Mouse (Mus musculus) G1E (cell line): ENCODE results near the gene Slc44a4. TPM values are rescaled to one million over a fixed set of nuclear protein-coding genes. Genes with fewer than 3 reads are reported as not detected.

Experiments used
- ATAC-seq: 2 replicates; pipeline ENCODE4 v1.8.0; 2016; ENCODE audit warnings: mild to moderate bottlenecking; ENCODE audit not compliant: insufficient number of reproducible peaks, poor library complexity, low FRiP score, severe bottlenecking; ENCODE audit errors: extremely low read depth
- DNase-seq: peaks from one replicate; pipeline ENCODE4 v3.0.0; 2012; ENCODE audit warnings: low spot score
- H3K27me3 ChIP-seq: 2 replicates; pipeline ENCODE4 v1.6.1; 2012; ENCODE audit warnings: mild to moderate bottlenecking, low read length, inconsistent platforms; ENCODE audit not compliant: insufficient read depth
- H3K36me3 ChIP-seq: replicated peaks from 2 replicates; pipeline ENCODE3; 2012; ENCODE audit warnings: mild to moderate bottlenecking, inconsistent platforms
- H3K4me1 ChIP-seq: 2 replicates; pipeline ENCODE4 v1.6.1; 2012; ENCODE audit warnings: low read depth, low read length, inconsistent platforms, mixed read lengths; ENCODE audit not compliant: insufficient read depth
- H3K4me3 ChIP-seq: 2 replicates; pipeline ENCODE4 v1.5.1; 2012; ENCODE audit warnings: low read depth, mild to moderate bottlenecking, inconsistent platforms, low read length, moderate library complexity, mixed read lengths
- H3K9me3 ChIP-seq: replicated peaks from 2 replicates; pipeline ENCODE4 v1.6.1; 2012; ENCODE audit warnings: inconsistent platforms
- CTCF ChIP-seq: IDR thresholded peaks from 2 replicates; pipeline ENCODE4 v1.5.1; 2012; ENCODE audit warnings: low read depth, low read length, inconsistent platforms, mixed read lengths
- GATA1 ChIP-seq: IDR thresholded peaks from 2 replicates; pipeline ENCODE4 v1.6.1; 2012; ENCODE audit warnings: borderline replicate concordance, low read length, inconsistent platforms, mixed read lengths
- GATA2 ChIP-seq: IDR thresholded peaks from 2 replicates; pipeline ENCODE4 v1.6.1; 2012; ENCODE audit warnings: low read depth, low read length, inconsistent platforms, borderline replicate concordance
- POLR2AphosphoS5 ChIP-seq: IDR thresholded peaks from 2 replicates; pipeline ENCODE4 v1.6.1; 2012; ENCODE audit warnings: low read depth, low read length, inconsistent platforms; ENCODE audit not compliant: insufficient replicate concordance
- TAL1 ChIP-seq: conservative IDR thresholded peaks from 2 replicates; pipeline ENCODE4 v1.6.1; 2012; ENCODE audit warnings: low read depth, low read length, inconsistent platforms, mixed read lengths
- polyA plus RNA-seq: library from polyadenylated mRNA; stranded (reverse); fragments of >175 nt; gene quantifications from 2 replicates; pipeline ENCODE4 v1.2.3, GENCODE M21; 2012
- total RNA-seq, 2 experiments: library from RNA; stranded (forward) in 1 of 2; stranded (reverse) in 1 of 2; fragments of 200-1000 nt in 1 of 2; fragments of >200 nt in 1 of 2; fragmentation: Nextera tagmentation in 1 of 2; gene quantifications; 2 replicates each; pipeline ENCODE4 v1.2.3; 2014 to 2017

Gene Slc44a4
- total and polyA plus RNA-seq, 3 experiments = not detected

- H3K4me1 ChIP-seq = peaks cover 69% of the 10 kb centered on the region
Observed at GRCm38 (mm10) chr17:34883332-34883731, 30.9 kb upstream of the Slc44a4 start.

GRCm38 (mm10) chr17:34884704-34885103 is 29.6 kb upstream of the Slc44a4 start:
- H3K9me3 ChIP-seq = no peaks in the 10 kb centered on the region
- peaks cover 72% of the 10 kb centered on the region for H3K4me1 ChIP-seq
- ATAC-seq = peak; percentile 22; the same call in 1 of the 2 replicates
- TF ChIP-seq TAL1 (peak; percentile 63), GATA1 (no peak)
- H3K4me3 ChIP-seq = peak overlapping the region; percentile 24; the same call in 1 of the 2 replicates
- DNase-seq = no peak
- no peaks in the 10 kb centered on the region; the same call in 1 of the 2 replicates for H3K27me3 ChIP-seq
- H3K36me3 ChIP-seq = no peaks in the 10 kb centered on the region

More at GRCm38 (mm10) chr17:34883332-34883731, 30.9 kb upstream of the Slc44a4 start:
- Histone ChIP-seq H3K36me3 (no peaks in the 10 kb centered on the region), H3K27me3 (no peaks in the 10 kb centered on the region; the same call in 1 of the 2 replicates), H3K4me3 (no peak overlapping the region), H3K9me3 (no peaks in the 10 kb centered on the region)
- no peak for ATAC-seq
- no peak for DNase-seq
- TF ChIP-seq CTCF (no peak), POLR2AphosphoS5 (no peak), GATA2 (no peak), TAL1 (no peak), GATA1 (no peak)

GRCm38 (mm10) chr17:34885615-34886014 is 28.7 kb upstream of the Slc44a4 start:
- DNase-seq (no peak), ATAC-seq (no peak)
- peaks cover 76% of the 10 kb centered on the region for H3K4me1 ChIP-seq
- TF ChIP-seq TAL1 (no peak), CTCF (no peak), POLR2AphosphoS5 (no peak), GATA1 (no peak), GATA2 (no peak)
- H3K27me3 ChIP-seq = no peaks in the 10 kb centered on the region; the same call in 1 of the 2 replicates
- no peak overlapping the region for H3K4me3 ChIP-seq
- H3K9me3 ChIP-seq = no peaks in the 10 kb centered on the region
- H3K36me3 ChIP-seq = no peaks in the 10 kb centered on the region

GRCm38 (mm10) chr17:34887942-34888341 is 26.3 kb upstream of the Slc44a4 start:
- Histone ChIP-seq H3K36me3 (no peaks in the 10 kb centered on the region), H3K4me3 (no peak overlapping the region; the same call in 1 of the 2 replicates), H3K27me3 (no peaks in the 10 kb centered on the region), H3K9me3 (no peaks in the 10 kb centered on the region), H3K4me1 (peaks cover 70% of the 10 kb centered on the region)
- TF ChIP-seq POLR2AphosphoS5 = no peak
- no peak for TF ChIP-seq CTCF
- no peak for TF ChIP-seq GATA2
- no peak for TF ChIP-seq GATA1
- no peak for TF ChIP-seq TAL1
- DNase-seq (no peak), ATAC-seq (no peak)

GRCm38 (mm10) chr17:34890074-34890743 is 24.1 kb upstream of the Slc44a4 start:
- peaks cover 3% of the 10 kb centered on the region for H3K36me3 ChIP-seq
- DNase-seq (no peak), ATAC-seq (no peak)
- H3K9me3 ChIP-seq = no peaks in the 10 kb centered on the region
- TF ChIP-seq GATA1 (no peak), TAL1 (no peak), GATA2 (no peak), CTCF (no peak), POLR2AphosphoS5 (no peak)
- no peak overlapping the region for H3K4me3 ChIP-seq
- no peaks in the 10 kb centered on the region for H3K27me3 ChIP-seq
- peaks cover 61% of the 10 kb centered on the region for H3K4me1 ChIP-seq

GRCm38 (mm10) chr17:34891377-34891776 is 22.9 kb upstream of the Slc44a4 start:
- TF ChIP-seq GATA2 = no peak
- TF ChIP-seq POLR2AphosphoS5 = no peak
- TF ChIP-seq TAL1 = no peak
- TF ChIP-seq GATA1 = no peak
- no peak for TF ChIP-seq CTCF
- Histone ChIP-seq H3K36me3 (peaks cover 15% of the 10 kb centered on the region), H3K9me3 (no peaks in the 10 kb centered on the region; the same call in 1 of the 2 replicates), H3K27me3 (no peaks in the 10 kb centered on the region), H3K4me3 (no peak overlapping the region), H3K4me1 (peaks cover 62% of the 10 kb centered on the region)
- DNase-seq = no peak
- no peak for ATAC-seq
